Mouse (Mus musculus) stomach, embryonic 15.5 days (tissue): ENCODE measurements around the gene Spem1. TPM values are rescaled to one million over a fixed set of nuclear protein-coding genes. Genes with fewer than 3 reads are reported as not detected.

Experiments
- ATAC-seq: fragments of 200-750 bp; cut with Nextera tagmentation; 2 replicates; pipeline ENCODE4 v1.8.0; 2017; ENCODE audit warnings: low read depth, moderate number of reproducible peaks, moderate TSS enrichment; ENCODE audit not compliant: insufficient read depth, low FRiP score
- H3K27ac ChIP-seq: fragments of 300-500 bp; sonication (generic); 2 replicates; pipeline ENCODE4 v1.5.1; 2015; ENCODE audit warnings: mild to moderate bottlenecking, inconsistent platforms
- H3K27me3 ChIP-seq: fragments of 300-500 bp; sonication (generic); replicated peaks from 2 replicates; pipeline ENCODE4 v1.6.1; 2015; ENCODE audit warnings: inconsistent platforms
- H3K36me3 ChIP-seq: fragments of 300-500 bp; sonication (generic); 2 replicates; pipeline ENCODE4 v1.6.1; 2015; ENCODE audit warnings: inconsistent platforms
- H3K4me1 ChIP-seq: fragments of 300-500 bp; sonication (generic); 2 replicates; pipeline ENCODE4 v1.6.1; 2015; ENCODE audit warnings: inconsistent platforms
- H3K4me2 ChIP-seq: fragments of 300-500 bp; sonication (generic); 2 replicates; pipeline ENCODE4 v1.6.1; 2015; ENCODE audit warnings: mild to moderate bottlenecking, inconsistent platforms
- H3K4me3 ChIP-seq: fragments of 300-500 bp; sonication (generic); replicated peaks from 2 replicates; pipeline ENCODE4 v1.5.1; 2015; ENCODE audit warnings: inconsistent platforms
- H3K9ac ChIP-seq: fragments of 300-500 bp; sonication (generic); 2 replicates; pipeline ENCODE4 v1.6.1; 2015; ENCODE audit warnings: inconsistent platforms
- H3K9me3 ChIP-seq: fragments of 300-500 bp; sonication (generic); 2 replicates; pipeline ENCODE4 v1.6.1; 2016; ENCODE audit warnings: inconsistent platforms
- WGBS: fragments of 180-500 bp; shearing (Covaris S2); methylation state at CpG from one replicate; pipeline ENCODE4 v1.1.7; 2015; 5-methylcytosine and 5-hydroxymethylcytosine counted together
- polyA plus RNA-seq: library from polyadenylated mRNA; unstranded; fragments of >200 nt; fragmentation: Nextera tagmentation; extraction: Ambion mirVana; gene quantifications from 2 replicates; pipeline ENCODE4 v1.2.1, GENCODE M21; 2015

Spem1 gene
- polyA plus RNA-seq, 1 experiment from 2014 or later, result not detected

DNA sequence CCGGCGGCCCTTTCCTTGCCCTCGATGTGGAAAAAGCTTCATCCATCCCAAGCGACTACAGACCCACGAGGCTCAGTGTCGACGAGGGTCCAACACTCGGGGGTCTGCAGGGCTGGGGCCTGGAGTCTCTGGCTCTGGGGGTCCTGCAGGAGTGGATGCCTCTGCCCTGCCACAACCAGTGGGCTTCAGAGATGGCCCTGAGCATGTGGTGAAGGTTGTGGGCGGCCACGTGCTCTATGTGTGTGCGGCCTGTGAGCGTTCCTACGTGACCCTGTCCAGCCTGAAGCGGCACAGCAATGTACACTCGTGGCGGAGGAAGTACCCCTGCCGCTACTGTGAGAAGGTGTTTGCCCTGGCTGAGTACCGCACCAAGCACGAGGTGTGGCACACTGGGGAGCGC, 45.5 kb downstream of the Spem1 start:
- no peak overlapping the region for H3K4me2 ChIP-seq
- no peaks in the 10 kb centered on the region; the same call in 1 of the 2 replicates for H3K36me3 ChIP-seq
- no peak overlapping the region for H3K9ac ChIP-seq
- no peak for ATAC-seq
- 0 out of 2 replicates have a peak, but pooled peaks cover 5% of the 10 kb centered on the region for H3K4me1 ChIP-seq
- H3K9me3 ChIP-seq, result no peaks in the 10 kb centered on the region
- H3K27me3 ChIP-seq, result no peaks in the 10 kb centered on the region
- no peak overlapping the region for H3K4me3 ChIP-seq
- 76% methylated on average over 20 of the region's 20 CpGs for WGBS
- no peak overlapping the region for H3K27ac ChIP-seq

DNA sequence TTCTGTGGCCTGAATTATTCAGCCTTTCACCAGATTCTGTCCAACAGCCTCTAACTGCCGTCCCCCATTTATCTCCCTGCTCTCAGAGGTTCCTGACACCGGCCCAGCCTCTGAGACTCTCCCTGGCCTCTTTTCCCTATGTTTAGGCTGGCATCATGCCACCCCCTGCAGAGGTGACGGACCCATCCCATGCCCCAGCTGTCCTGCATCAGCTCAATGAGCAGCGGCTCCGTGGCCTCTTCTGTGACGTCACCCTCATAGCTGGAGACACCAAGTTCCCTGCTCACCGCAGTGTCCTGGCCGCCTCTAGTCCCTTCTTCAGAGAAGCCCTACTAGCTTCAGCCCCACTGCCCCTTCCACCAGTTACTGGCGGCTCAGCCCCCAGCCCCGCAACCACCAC, 46.3 kb downstream of the Spem1 start:
- H3K4me1 ChIP-seq, result 0 out of 2 replicates have a peak, but pooled peaks cover 5% of the 10 kb centered on the region
- H3K36me3 ChIP-seq, result no peaks in the 10 kb centered on the region; the same call in 1 of the 2 replicates
- no peaks in the 10 kb centered on the region for H3K27me3 ChIP-seq
- no peak overlapping the region for H3K9ac ChIP-seq
- H3K4me3 ChIP-seq, result no peak overlapping the region
- H3K4me2 ChIP-seq, result no peak overlapping the region
- no peak for ATAC-seq
- no peaks in the 10 kb centered on the region for H3K9me3 ChIP-seq
- no peak overlapping the region for H3K27ac ChIP-seq
- WGBS, result 66% methylated on average over 10 of the region's 10 CpGs

DNA sequence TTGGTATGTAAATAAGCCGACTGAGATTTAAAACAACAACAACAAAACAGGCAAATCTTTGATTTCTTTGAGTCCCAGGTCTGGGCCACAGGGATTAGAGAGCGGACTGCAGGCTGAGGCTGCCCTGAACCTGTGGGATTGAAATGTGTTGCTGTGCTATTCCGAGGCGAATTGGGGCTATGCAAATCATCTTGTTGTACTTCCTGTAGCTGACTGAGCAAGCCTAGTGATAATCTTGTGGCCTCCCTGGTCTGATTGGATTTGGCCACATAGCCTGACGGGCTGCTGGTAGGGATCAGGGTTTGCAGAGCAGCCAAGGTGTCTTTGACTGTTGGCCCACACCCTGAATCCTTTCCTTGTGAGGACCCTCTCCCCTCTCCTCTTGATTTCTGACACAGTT, 47.0 kb downstream of the Spem1 start:
- Histone ChIP-seq H3K9ac (no peak overlapping the region), H3K9me3 (no peaks in the 10 kb centered on the region), H3K27ac (no peak overlapping the region), H3K4me2 (no peak overlapping the region), H3K36me3 (no peaks in the 10 kb centered on the region; the same call in 1 of the 2 replicates), H3K27me3 (no peaks in the 10 kb centered on the region), H3K4me3 (no peak overlapping the region), H3K4me1 (0 out of 2 replicates have a peak, but pooled peaks cover 5% of the 10 kb centered on the region)
- no peak for ATAC-seq
- 58% methylated on average over 5 of the region's 5 CpGs for WGBS

Other genes with a start within 250 kb of the Spem1 start
- gene Wrap53, start 241.9 kb downstream of the Spem1 start, polyA plus RNA-seq, result 21.6 and 24.5 TPM in 2 replicates
- 122 and 130 TPM in 2 replicates for gene Trp53, start 241.8 kb downstream of the Spem1 start, polyA plus RNA-seq
- gene Atp1b2, start 216.2 kb downstream of the Spem1 start, polyA plus RNA-seq, result 7.5 and 7.7 TPM in 2 replicates
- gene Shbg, start 204.3 kb downstream of the Spem1 start, polyA plus RNA-seq, result 0.99 and 2.1 TPM in 2 replicates
- 14.4 and 17.8 TPM in 2 replicates for gene Sat2, start 200.2 kb downstream of the Spem1 start, polyA plus RNA-seq
- 21.0 and 27.0 TPM in 2 replicates for gene Fxr2, start 189.2 kb downstream of the Spem1 start, polyA plus RNA-seq
- 3.7 and 6.0 TPM in 2 replicates for gene Sox15, start 166.9 kb downstream of the Spem1 start, polyA plus RNA-seq
- gene Mpdu1, start 159.5 kb downstream of the Spem1 start, polyA plus RNA-seq, result 58.7 and 66.1 TPM in 2 replicates
- gene Cd68, start 156.0 kb downstream of the Spem1 start, polyA plus RNA-seq, result 15.5 and 16.3 TPM in 2 replicates
- 442 and 514 TPM in 2 replicates for gene Eif4a1, start 149.8 kb downstream of the Spem1 start, polyA plus RNA-seq
- 69.1 and 74.5 TPM in 2 replicates for gene Senp3, start 140.1 kb downstream of the Spem1 start, polyA plus RNA-seq
- 0.31 and 0.61 TPM in 2 replicates for gene Tnfsf13, start 136.4 kb downstream of the Spem1 start, polyA plus RNA-seq
- 8.0 and 8.9 TPM in 2 replicates for gene Tnfsf12, start 126.3 kb downstream of the Spem1 start, polyA plus RNA-seq
- gene Tnfsfm13, start 126.1 kb downstream of the Spem1 start, polyA plus RNA-seq, result 3.3 and 3.5 TPM in 2 replicates
- 21.0 and 25.8 TPM in 2 replicates for gene Polr2a, start 63.5 kb downstream of the Spem1 start, polyA plus RNA-seq
- gene Slc35g3, start 60.2 kb downstream of the Spem1 start, polyA plus RNA-seq, result 0.12 TPM in 1 of 2 replicates, not detected in the other
- 2.7 and 3.0 TPM in 2 replicates for gene Zbtb4, start 56.3 kb downstream of the Spem1 start, polyA plus RNA-seq
- 5.1 and 6.0 TPM in 2 replicates for gene Chrnb1, start 26.2 kb downstream of the Spem1 start, polyA plus RNA-seq
- gene Fgf11, start 20.3 kb downstream of the Spem1 start, polyA plus RNA-seq, result 2.2 and 2.4 TPM in 2 replicates
- gene Tmem102, start 16.6 kb downstream of the Spem1 start, polyA plus RNA-seq, result 19.9 and 20.4 TPM in 2 replicates
- not detected in 2 replicates for gene Gm39566, start 6.9 kb downstream of the Spem1 start, polyA plus RNA-seq
- not detected in 2 replicates for gene Spem2, start 3.7 kb downstream of the Spem1 start, polyA plus RNA-seq
- 6.3 and 7.4 TPM in 2 replicates for gene Nlgn2, start 15.6 kb upstream of the Spem1 start, polyA plus RNA-seq
- gene Tmem256, start 16.3 kb upstream of the Spem1 start, polyA plus RNA-seq, result 400 and 416 TPM in 2 replicates
- gene Plscr3, start 24.2 kb upstream of the Spem1 start, polyA plus RNA-seq, result 80.8 and 81.3 TPM in 2 replicates
- 12.9 and 15.4 TPM in 2 replicates for gene Tnk1, start 36.5 kb upstream of the Spem1 start, polyA plus RNA-seq
- not detected in 2 replicates for gene Tmem95, start 55.8 kb upstream of the Spem1 start, polyA plus RNA-seq
- 7.8 and 9.2 TPM in 2 replicates for gene Kctd11, start 59.2 kb upstream of the Spem1 start, polyA plus RNA-seq
- gene Acap1, start 73.4 kb upstream of the Spem1 start, polyA plus RNA-seq, result 5.0 and 6.1 TPM in 2 replicates
- 7.5 and 10.4 TPM in 2 replicates for gene 2810408A11Rik, start 78.8 kb upstream of the Spem1 start, polyA plus RNA-seq
- gene Neurl4, start 78.9 kb upstream of the Spem1 start, polyA plus RNA-seq, result 7.2 and 8.0 TPM in 2 replicates
- gene Gps2, start 91.7 kb upstream of the Spem1 start, polyA plus RNA-seq, result 66.2 and 69.1 TPM in 2 replicates
- 1,591 and 1,597 TPM in 2 replicates for gene Eif5a, start 99.8 kb upstream of the Spem1 start, polyA plus RNA-seq
- gene Ybx2, start 113.6 kb upstream of the Spem1 start, polyA plus RNA-seq, result 2.9 and 3.3 TPM in 2 replicates
- gene Slc2a4, start 126.0 kb upstream of the Spem1 start, polyA plus RNA-seq, result 26.3 and 28.9 TPM in 2 replicates
- 438 and 517 TPM in 2 replicates for gene Cldn7, start 142.6 kb upstream of the Spem1 start, polyA plus RNA-seq
- 23.0 and 23.2 TPM in 2 replicates for gene Ctdnep1, start 159.0 kb upstream of the Spem1 start, polyA plus RNA-seq
- gene Elp5, start 160.3 kb upstream of the Spem1 start, polyA plus RNA-seq, result 92.9 and 99.4 TPM in 2 replicates
- gene Gabarap, start 169.0 kb upstream of the Spem1 start, polyA plus RNA-seq, result 459 and 473 TPM in 2 replicates
- gene Phf23, start 173.6 kb upstream of the Spem1 start, polyA plus RNA-seq, result 59.4 and 61.8 TPM in 2 replicates
- 31.9 and 33.9 TPM in 2 replicates for gene Dvl2, start 178.4 kb upstream of the Spem1 start, polyA plus RNA-seq
- gene Acadvl, start 193.2 kb upstream of the Spem1 start, polyA plus RNA-seq, result 84.8 and 95.4 TPM in 2 replicates
- 8.2 and 9.7 TPM in 2 replicates for gene Dlg4, start 194.8 kb upstream of the Spem1 start, polyA plus RNA-seq
- gene Asgr1, start 231.9 kb upstream of the Spem1 start, polyA plus RNA-seq, result 0.30 and 0.96 TPM in 2 replicates